ENCODE assay signal across 8 mouse cellular contexts in genomic region chr10:128565206-128565787, GRCm38 (mm10). TPM values are rescaled to one million over a fixed set of nuclear protein-coding genes. Genes with fewer than 3 reads are reported as not detected.
DNase-seq lines count a peak whose midpoint lies in the region; ATAC-seq and TF ChIP-seq lines count a peak whose summit lies in the region.

No protein-coding gene starts in this region.

- peaks cover 42% of the 10 kb centered on the region for H3K79me2 ChIP-seq in MEL (ENCODE audit: control insufficient read depth, insufficient read depth, low read length, poor library complexity)

- H3K36me3 ChIP-seq in MEL (ENCODE audit: control insufficient read depth in 1 of 2, insufficient read depth in 2 of 2, low read length in 2 of 2): peaks cover 24 to 25% of the 10 kb centered on the region in 2 experiments
- peaks cover 41% of the 10 kb centered on the region for H3K36me3 ChIP-seq in forebrain, embryonic 10.5 days (replicated peaks)
- peaks cover 4% of the 10 kb centered on the region for H3K36me3 ChIP-seq in lung, postnatal 0 days (ENCODE audit: insufficient read depth, low read length)

- peak overlapping the region; percentile 78 for H3K27ac ChIP-seq in MEL (ENCODE audit: control insufficient read depth, low read depth, low read length)
- H3K27ac ChIP-seq in forebrain, embryonic 10.5 days: peak overlapping the region; percentile 91
- H3K27ac ChIP-seq in lung, postnatal 0 days (ENCODE audit: low read length): peak overlapping the region; percentile 88

- H3K4me2 ChIP-seq in lung, postnatal 0 days (replicated peaks; ENCODE audit: low read depth, low read length): peak overlapping the region; percentile 80

- intact Hi-C loops in gastrocnemius, postnatal 14 days (cut with DNase I; ENCODE audit: low total_unique reads): loop anchor here (10.0 kb wide), 1 partner anchor 110 kb away; the partner anchor contains the start of gene Suox

- ATAC-seq in lung, postnatal 0 days: peak; percentile 7

- no peaks in the 10 kb centered on the region for H3K27me3 ChIP-seq in MEL (ENCODE audit: control insufficient read depth in 1 of 2, insufficient read depth in 2 of 2, low read length in 2 of 2)
- no peaks in the 10 kb centered on the region for H3K27me3 ChIP-seq in forebrain, embryonic 10.5 days (ENCODE audit: poor library complexity, severe bottlenecking)
- H3K27me3 ChIP-seq in lung, postnatal 0 days (replicated peaks; ENCODE audit: insufficient read depth, low read length): no peaks in the 10 kb centered on the region

- DNase-seq in gastrocnemius, postnatal 14 days: peak; percentile 44
- DNase-seq in gastrocnemius, adult 8-10 months (ENCODE audit: low spot score in 2 of 2): no peak
- peak; percentile 77 for DNase-seq in MEL (ENCODE audit: low read depth, low spot score)
- no peak for DNase-seq in forebrain, embryonic 10.5 days (ENCODE audit: extremely low spot score, low spot score)
- peak; percentile 66 for DNase-seq in induced T-regulatory cell, adult 2 months (ENCODE audit: low read depth)
- DNase-seq in lung, postnatal 0 days (ENCODE audit: low spot score): peak; percentile 49
- peak; percentile 52 for DNase-seq in retina, postnatal 1 day
- DNase-seq in layer of hippocampus, adult 9-10 months (ENCODE audit: low spot score): no peak

- no peak for TF ChIP-seq EP300 in MEL (IDR thresholded peaks at IDR 0.05; ENCODE audit: low read depth in 1 of 2, low read length in 2 of 2)
- no peak for TF ChIP-seq EP300 in lung, postnatal 0 days (IDR thresholded peaks at IDR 0.05)

- peaks cover 0 to 11% of the 10 kb centered on the region in 2 experiments; a peak in 3 of 4 replicates for H3K4me1 ChIP-seq in MEL (ENCODE audit: control insufficient read depth in 1 of 2, insufficient read depth in 2 of 2, low read length in 2 of 2)
- peaks cover 33% of the 10 kb centered on the region for H3K4me1 ChIP-seq in forebrain, embryonic 10.5 days
- no peaks in the 10 kb centered on the region for H3K4me1 ChIP-seq in lung, postnatal 0 days (ENCODE audit: insufficient read depth, low read depth, low read length)

- TF ChIP-seq CTCF in MEL (IDR thresholded peaks at IDR 0.05 in 2 of 3, conservative IDR thresholded peaks at IDR 0.05 in 1 of 3; ENCODE audit: control insufficient read depth in 1 of 3, insufficient read depth in 1 of 3, low read depth in 2 of 3, low read length in 3 of 3, poor library complexity in 1 of 3, severe bottlenecking in 1 of 3): no peak
- no peak for TF ChIP-seq CTCF in lung, postnatal 0 days (IDR thresholded peaks at IDR 0.05)

- no peaks in the 10 kb centered on the region for H3K9me3 ChIP-seq in MEL (replicated peaks; ENCODE audit: insufficient read depth, low read length)
- H3K9me3 ChIP-seq in forebrain, embryonic 10.5 days: no peaks in the 10 kb centered on the region
- H3K9me3 ChIP-seq in lung, postnatal 0 days (ENCODE audit: low read length): no peaks in the 10 kb centered on the region

- TF ChIP-seq POLR2A in MEL (IDR thresholded peaks at IDR 0.05; ENCODE audit: control insufficient read depth in 1 of 2, insufficient read depth in 1 of 2, low read depth in 1 of 2, low read length in 2 of 2, poor library complexity in 1 of 2): no peak; a peak in 1 of 4 replicates

- H3K9ac ChIP-seq in MEL (ENCODE audit: control insufficient read depth, low read depth, low read length, poor library complexity, severe bottlenecking): peak overlapping the region; percentile 94
- peak overlapping the region; percentile 73 for H3K9ac ChIP-seq in lung, postnatal 0 days (replicated peaks; ENCODE audit: low read depth)

- no peak for TF ChIP-seq RAD21 in MEL (IDR thresholded peaks at IDR 0.05; ENCODE audit: low read depth, low read length)

- peak overlapping the region; percentile 72 to 90 for H3K4me3 ChIP-seq in MEL (ENCODE audit: control insufficient read depth in 1 of 2, insufficient read depth in 1 of 2, low read depth in 2 of 2, low read length in 2 of 2)
- H3K4me3 ChIP-seq in forebrain, embryonic 10.5 days: peak overlapping the region; percentile 73
- H3K4me3 ChIP-seq in lung, postnatal 0 days (ENCODE audit: low read depth, low read length): peak overlapping the region; percentile 72

- under 1% methylated on average over 46 of the region's 46 CpGs for WGBS in forebrain, embryonic 10.5 days
- 3% methylated on average over 37 of the region's 46 CpGs for WGBS in lung, postnatal 0 days

TF ChIP-seq in MEL, 35 proteins besides CTCF, POLR2A, EP300 and RAD21:
- peak; percentile 99 for TF ChIP-seq MYC (IDR thresholded peaks at IDR 0.05; ENCODE audit: low read depth, low read length)
- TF ChIP-seq NELFE (IDR thresholded peaks at IDR 0.05; ENCODE audit: low read depth, low read length): no peak
- TF ChIP-seq ETS1 (IDR thresholded peaks at IDR 0.05; ENCODE audit: low read depth, low read length): 0 out of 2 replicates have a peak, but pooled peaks have one; percentile 20
- TF ChIP-seq POLR2AphosphoS2 (IDR thresholded peaks at IDR 0.05; ENCODE audit: low read length): 0 out of 2 replicates have a peak, but pooled peaks have one; percentile 4
- peak; percentile 84; the same call in 1 of the 2 replicates for TF ChIP-seq BHLHE40 (IDR thresholded peaks at IDR 0.05; ENCODE audit: borderline replicate concordance, low read depth, low read length)
- peak; percentile 75 for TF ChIP-seq USF1 (IDR thresholded peaks at IDR 0.05; ENCODE audit: low read depth, low read length)
- no peak for TF ChIP-seq KAT2A (conservative IDR thresholded peaks at IDR 0.05; ENCODE audit: low read depth, low read length)
- peak; percentile 98 for TF ChIP-seq MAX (IDR thresholded peaks at IDR 0.05; ENCODE audit: low read length)
- peak; percentile 99 for TF ChIP-seq MXI1 (IDR thresholded peaks at IDR 0.05; ENCODE audit: low read depth, low read length)
- TF ChIP-seq MAFK (IDR thresholded peaks at IDR 0.05; ENCODE audit: borderline replicate concordance, low read depth, low read length): no peak
- no peak for TF ChIP-seq E2F4 (IDR thresholded peaks at IDR 0.05; ENCODE audit: borderline replicate concordance, low read depth, low read length)
- no peak; the same call in 1 of the 2 replicates for TF ChIP-seq HCFC1 (IDR thresholded peaks at IDR 0.05; ENCODE audit: low read depth, low read length)
- TF ChIP-seq SIN3A (IDR thresholded peaks at IDR 0.05; ENCODE audit: low read length): peak; percentile 76
- peak; percentile 91; the same call in 1 of the 2 replicates for TF ChIP-seq CHD1 (IDR thresholded peaks at IDR 0.05; ENCODE audit: low read depth, low read length)
TF ChIP-seq in MEL: peak in this region for 9.

RNA-seq across cellular contexts. Expression of gene Pa2g4, which starts 0.5 kb away (rescaled TPM):
- 10 to 100 TPM; 50.2 to 54.0 TPM for total RNA-seq in gastrocnemius, postnatal 14 days (2021)
- 10 to 100 TPM; 29.0 to 39.9 (median 33.1) TPM for total RNA-seq in gastrocnemius, adult 8-10 months (2022)
- 232 and 235 TPM in 2 replicates for total RNA-seq in MEL (2012; rRNA removed)
- 100 to 1,000 TPM; 298 to 663 TPM for polyA plus RNA-seq in MEL (2012; ENCODE audit: insufficient read depth in 1 of 2, insufficient read length in 2 of 2, low read depth in 1 of 2, low replicate concordance in 2 of 2, missing spikeins in 1 of 2)
- polyA plus RNA-seq in forebrain, embryonic 10.5 days (2016; fragmentation: Nextera tagmentation; extraction: Ambion mirVana): 298 and 302 TPM in 2 replicates
- polyA plus RNA-seq in lung, postnatal 0 days (2015; fragmentation: Nextera tagmentation; extraction: Ambion mirVana): 64.2 and 66.5 TPM in 2 replicates

RNA-seq across cellular contexts. Expression of gene Rpl41, which starts 16.2 kb away (rescaled TPM):
- total RNA-seq in gastrocnemius, postnatal 14 days (2021): 1,000 to 10,000 TPM; 1,413 to 1,625 TPM
- total RNA-seq in gastrocnemius, adult 8-10 months (2022): 1,000 to 10,000 TPM in 2 of 4 experiments, 100 to 1,000 TPM in 2; 907 to 1,327 (median 1,023) TPM
- 6,649 and 6,931 TPM in 2 replicates for total RNA-seq in MEL (2012; rRNA removed)
- polyA plus RNA-seq in MEL (2012; ENCODE audit: insufficient read depth in 1 of 2, insufficient read length in 2 of 2, low read depth in 1 of 2, low replicate concordance in 2 of 2, missing spikeins in 1 of 2): over 10,000 TPM in 1 of 2 experiments, 100 to 1,000 TPM in 1; 274 to 10,905 TPM
- 3,608 and 3,665 TPM in 2 replicates for polyA plus RNA-seq in forebrain, embryonic 10.5 days (2016; fragmentation: Nextera tagmentation; extraction: Ambion mirVana)
- 2,921 and 3,267 TPM in 2 replicates for polyA plus RNA-seq in lung, postnatal 0 days (2015; fragmentation: Nextera tagmentation; extraction: Ambion mirVana)

RNA-seq across cellular contexts. Expression of gene Zc3h10, which starts 17.7 kb away (rescaled TPM):
- total RNA-seq in gastrocnemius, postnatal 14 days (2021): 1 to 10 TPM; 5.0 to 6.4 TPM
- total RNA-seq in gastrocnemius, adult 8-10 months (2022): 1 to 10 TPM; 5.7 to 7.5 (median 6.7) TPM
- 14.2 and 14.6 TPM in 2 replicates for total RNA-seq in MEL (2012; rRNA removed)
- 10 to 100 TPM in 1 of 2 experiments, not detected in 1; 17.3 TPM for polyA plus RNA-seq in MEL (2012; ENCODE audit: insufficient read depth in 1 of 2, insufficient read length in 2 of 2, low read depth in 1 of 2, low replicate concordance in 2 of 2, missing spikeins in 1 of 2)
- 11.8 and 14.0 TPM in 2 replicates for polyA plus RNA-seq in forebrain, embryonic 10.5 days (2016; fragmentation: Nextera tagmentation; extraction: Ambion mirVana)
- polyA plus RNA-seq in lung, postnatal 0 days (2015; fragmentation: Nextera tagmentation; extraction: Ambion mirVana): 13.6 and 15.3 TPM in 2 replicates

RNA-seq across cellular contexts. Expression of gene Erbb3, which starts 24.2 kb away (rescaled TPM):
- 1 to 10 TPM; 4.8 to 7.2 TPM for total RNA-seq in gastrocnemius, postnatal 14 days (2021)
- 1 to 10 TPM; 2.1 to 2.7 (median 2.2) TPM for total RNA-seq in gastrocnemius, adult 8-10 months (2022)
- 0.39 and 0.42 TPM in 2 replicates for total RNA-seq in MEL (2012; rRNA removed)
- under 1 TPM in 1 of 2 experiments, not detected in 1; 0.29 TPM for polyA plus RNA-seq in MEL (2012; ENCODE audit: insufficient read depth in 1 of 2, insufficient read length in 2 of 2, low read depth in 1 of 2, low replicate concordance in 2 of 2, missing spikeins in 1 of 2)
- 3.0 and 3.1 TPM in 2 replicates for polyA plus RNA-seq in forebrain, embryonic 10.5 days (2016; fragmentation: Nextera tagmentation; extraction: Ambion mirVana)
- polyA plus RNA-seq in lung, postnatal 0 days (2015; fragmentation: Nextera tagmentation; extraction: Ambion mirVana): 21.4 and 22.6 TPM in 2 replicates

RNA-seq across cellular contexts. Expression of gene Esyt1, which starts 39.6 kb away (rescaled TPM):
- 10 to 100 TPM; 21.6 to 24.0 TPM for total RNA-seq in gastrocnemius, postnatal 14 days (2021)
- total RNA-seq in gastrocnemius, adult 8-10 months (2022): 10 to 100 TPM; 10.4 to 13.5 (median 13.4) TPM
- total RNA-seq in MEL (2012; rRNA removed): 35.1 and 35.9 TPM in 2 replicates
- polyA plus RNA-seq in MEL (2012; ENCODE audit: insufficient read depth in 1 of 2, insufficient read length in 2 of 2, low read depth in 1 of 2, low replicate concordance in 2 of 2, missing spikeins in 1 of 2): 10 to 100 TPM; 53.4 to 57.0 TPM
- polyA plus RNA-seq in forebrain, embryonic 10.5 days (2016; fragmentation: Nextera tagmentation; extraction: Ambion mirVana): 8.6 and 10.3 TPM in 2 replicates
- 31.1 and 38.2 TPM in 2 replicates for polyA plus RNA-seq in lung, postnatal 0 days (2015; fragmentation: Nextera tagmentation; extraction: Ambion mirVana)

Comparison
In these comparisons a context has a peak if more than half of its experiments do, and no peak if none do; other contexts are left out.
1. DNase-seq: peak in gastrocnemius, postnatal 14 days (single experiment), MEL (single experiment), induced T-regulatory cell, adult 2 months (single experiment), lung, postnatal 0 days (single experiment) and retina, postnatal 1 day (single experiment); none in gastrocnemius, adult 8-10 months (0 of 2), forebrain, embryonic 10.5 days (single experiment) and layer of hippocampus, adult 9-10 months (single experiment).
2. Peak in every context shown above with its lines, with median percentiles within 50 percentile points of each other: H3K27ac ChIP-seq and H3K4me3 ChIP-seq.